Mouse (Mus musculus): ENCODE measurements around the gene Olfr584. TPM values are rescaled to one million over a fixed set of nuclear protein-coding genes. Genes with fewer than 3 reads are reported as not detected.

Olfr584 gene
- not detected for total RNA-seq (2022)

GRCm38 (mm10) chr7:103081585-103081984 lies at the start of gene Olfr584:
Gene Olfr584 (plus strand): TSS chr7:103081885.
- DNase-seq (ENCODE audit: low spot score in 2 of 2) = no peak

- no peak for DNase-seq (ENCODE audit: low spot score in 2 of 2)
Observed at GRCm38 (mm10) chr7:103037724-103038123, 44.0 kb upstream of the Olfr584 start, which contains the start of gene Olfr582. Gene Olfr582 (plus strand): TSS chr7:103038024.

GRCm38 (mm10) chr7:103051000-103051399 lies 30.7 kb upstream of the Olfr584 start, which contains the start of gene Olfr583:
Gene Olfr583 (plus strand): TSS chr7:103051300.
- no peak for DNase-seq (ENCODE audit: low spot score in 2 of 2)

GRCm38 (mm10) chr7:103097420-103097819 lies 15.7 kb downstream of the Olfr584 start, which contains the start of gene Olfr585:
Gene Olfr585 (plus strand): TSS chr7:103097720.
- DNase-seq (ENCODE audit: low spot score in 2 of 2) = no peak

GRCm38 (mm10) chr7:103119406-103119805 lies 37.7 kb downstream of the Olfr584 start:
- no peak for DNase-seq (ENCODE audit: low spot score in 2 of 2)

- no peak for DNase-seq (ENCODE audit: low spot score in 2 of 2)
Observed at GRCm38 (mm10) chr7:103125538-103125937, 43.9 kb downstream of the Olfr584 start, which contains the start of gene Olfr586. Gene Olfr586 (minus strand): TSS chr7:103125638.

Other genes starting within 250 kb of the Olfr584 start
- not detected for gene Olfr566, start 223.1 kb upstream of the Olfr584 start, total RNA-seq (2022)
- not detected for gene Olfr568, start 204.8 kb upstream of the Olfr584 start, total RNA-seq (2022)
- gene Olfr569, start 191.0 kb upstream of the Olfr584 start, total RNA-seq (2022) = not detected
- not detected for gene Olfr570, start 187.3 kb upstream of the Olfr584 start, total RNA-seq (2022)
- gene Olfr571, start 164.3 kb upstream of the Olfr584 start, total RNA-seq (2022) = not detected
- not detected for gene Olfr572, start 157.5 kb upstream of the Olfr584 start, total RNA-seq (2022)
- not detected for gene Olfr573-ps1, start 139.3 kb upstream of the Olfr584 start, total RNA-seq (2022)
- not detected for gene Olfr574, start 133.4 kb upstream of the Olfr584 start, total RNA-seq (2022)
- gene Olfr575, start 123.1 kb upstream of the Olfr584 start, total RNA-seq (2022) = not detected
- not detected for gene Olfr576, start 119.2 kb upstream of the Olfr584 start, total RNA-seq (2022)
- not detected for gene Olfr577, start 105.9 kb upstream of the Olfr584 start, total RNA-seq (2022)
- gene Olfr578, start 92.6 kb upstream of the Olfr584 start, total RNA-seq (2022) = not detected
- not detected for gene Olfr582, start 43.9 kb upstream of the Olfr584 start, total RNA-seq (2022)
- gene Olfr583, start 30.6 kb upstream of the Olfr584 start, total RNA-seq (2022) = not detected
- gene Olfr585, start 15.8 kb downstream of the Olfr584 start, total RNA-seq (2022) = not detected
- not detected for gene Olfr586, start 43.8 kb downstream of the Olfr584 start, total RNA-seq (2022)
- gene Olfr588-ps1, start 59.0 kb downstream of the Olfr584 start, total RNA-seq (2022) = not detected
- not detected for gene Olfr589, start 74.5 kb downstream of the Olfr584 start, total RNA-seq (2022)
- gene Olfr591, start 96.5 kb downstream of the Olfr584 start, total RNA-seq (2022) = not detected
- not detected for gene Olfr592, start 102.9 kb downstream of the Olfr584 start, total RNA-seq (2022)
- gene Olfr593, start 130.0 kb downstream of the Olfr584 start, total RNA-seq (2022) = not detected
- gene Olfr594, start 135.1 kb downstream of the Olfr584 start, total RNA-seq (2022) = not detected
- not detected for gene Usp17ld, start 170.6 kb downstream of the Olfr584 start, total RNA-seq (2022)
- not detected for gene Olfr596, start 223.8 kb downstream of the Olfr584 start, total RNA-seq (2022)
- gene Olfr597, start 234.4 kb downstream of the Olfr584 start, total RNA-seq (2022) = not detected
- gene Olfr598, start 241.7 kb downstream of the Olfr584 start, total RNA-seq (2022) = not detected